Mouse (Mus musculus): Measurements from ENCODE around the gene Chl1. TPM values are rescaled to one million over a fixed set of nuclear protein-coding genes. Genes with fewer than 3 reads are reported as not detected.

The Chl1 gene
- polyA plus RNA-seq, 1 experiment from 2014 or later: 10.8 TPM

DNA sequence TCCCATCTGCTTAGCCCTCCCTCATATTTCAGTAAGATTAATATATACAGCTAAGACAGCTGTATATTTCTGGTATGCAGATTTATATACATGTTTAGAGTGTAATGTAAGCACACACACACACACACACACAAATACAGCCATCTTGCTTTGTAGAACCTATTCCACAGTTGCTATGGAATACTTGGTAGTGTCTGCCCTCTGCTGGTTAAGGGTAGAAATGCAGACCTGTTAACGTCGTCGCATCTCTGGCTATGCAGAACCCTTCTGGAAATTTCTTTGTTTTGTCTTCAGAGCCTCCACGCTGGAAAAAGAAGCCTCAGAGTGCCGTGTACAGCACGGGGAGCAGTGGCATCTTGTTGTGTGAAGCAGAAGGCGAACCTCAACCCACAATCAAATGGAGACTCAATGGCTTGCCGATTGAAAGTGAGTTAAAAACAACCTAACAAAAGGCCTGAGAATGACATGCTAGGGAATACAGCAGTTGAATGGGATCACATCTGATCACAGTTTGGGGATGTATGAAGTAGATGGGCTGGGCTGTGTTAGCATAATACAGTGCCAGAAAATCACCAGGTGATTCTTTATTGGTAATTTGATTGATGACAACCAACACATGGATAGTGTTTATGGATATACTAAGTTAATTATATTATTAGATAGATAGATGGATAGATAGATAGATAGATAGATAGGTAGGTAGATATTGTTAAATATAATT, 172.6 kb downstream of the Chl1 start:
- H3K4me3 ChIP-seq: no peak overlapping the region
- no peaks in the 10 kb centered on the region for H3K4me1 ChIP-seq (replicated peaks)
- H3K9me3 ChIP-seq: no peaks in the 10 kb centered on the region
- 19% methylated on average over 8 of the region's 8 CpGs for WGBS
- H3K27ac ChIP-seq: 0 out of 2 replicates have a peak overlapping the region, but pooled peaks have one; percentile 29
- H3K36me3 ChIP-seq: no peaks in the 10 kb centered on the region
- DNase-seq (ENCODE audit: low spot score): peak; percentile 70
- H3K27me3 ChIP-seq (ENCODE audit: insufficient read depth, poor library complexity, severe bottlenecking): no peaks in the 10 kb centered on the region

DNA sequence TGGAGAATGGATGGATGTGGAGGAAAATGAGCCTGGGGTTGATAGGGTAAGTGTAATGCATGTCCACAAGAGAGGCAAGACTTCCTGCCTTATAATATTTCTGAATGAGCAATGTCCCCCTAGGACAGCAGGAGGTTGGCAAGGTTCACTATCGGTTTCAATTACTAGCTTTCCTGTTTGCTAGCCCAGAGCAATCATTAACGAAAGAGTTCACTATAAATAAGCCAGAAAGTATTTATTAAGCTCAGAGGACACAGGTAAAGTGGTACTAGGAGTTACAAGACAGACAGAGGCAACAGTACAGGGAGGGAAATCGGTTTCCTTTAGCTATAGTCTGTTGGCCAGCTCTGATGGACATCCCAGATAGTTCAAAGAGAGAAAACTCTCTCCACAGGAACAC, 182.1 kb downstream of the Chl1 start:
- Histone ChIP-seq H3K27ac (no peak overlapping the region), H3K36me3 (no peaks in the 10 kb centered on the region), H3K9me3 (no peaks in the 10 kb centered on the region), H3K4me3 (no peak overlapping the region), H3K4me1 (replicated peaks) (no peaks in the 10 kb centered on the region), H3K27me3 (ENCODE audit: insufficient read depth, poor library complexity, severe bottlenecking) (no peaks in the 10 kb centered on the region)
- whole genome bisulfite sequencing: 77% methylated on average over 3 of the region's 3 CpGs
- DNase-seq (ENCODE audit: low spot score): no peak

GRCm38 (mm10) chr6:103697349-103698028, 187.1 kb downstream of the Chl1 start:
- no peak overlapping the region for H3K27ac ChIP-seq
- H3K4me3 ChIP-seq: no peak overlapping the region
- no peaks in the 10 kb centered on the region for H3K4me1 ChIP-seq (replicated peaks)
- H3K27me3 ChIP-seq (ENCODE audit: insufficient read depth, poor library complexity, severe bottlenecking): no peaks in the 10 kb centered on the region
- DNase-seq (ENCODE audit: low spot score): no peak
- WGBS: 70% methylated on average over 7 of the region's 7 CpGs
- no peaks in the 10 kb centered on the region for H3K9me3 ChIP-seq
- H3K36me3 ChIP-seq: no peaks in the 10 kb centered on the region

DNA sequence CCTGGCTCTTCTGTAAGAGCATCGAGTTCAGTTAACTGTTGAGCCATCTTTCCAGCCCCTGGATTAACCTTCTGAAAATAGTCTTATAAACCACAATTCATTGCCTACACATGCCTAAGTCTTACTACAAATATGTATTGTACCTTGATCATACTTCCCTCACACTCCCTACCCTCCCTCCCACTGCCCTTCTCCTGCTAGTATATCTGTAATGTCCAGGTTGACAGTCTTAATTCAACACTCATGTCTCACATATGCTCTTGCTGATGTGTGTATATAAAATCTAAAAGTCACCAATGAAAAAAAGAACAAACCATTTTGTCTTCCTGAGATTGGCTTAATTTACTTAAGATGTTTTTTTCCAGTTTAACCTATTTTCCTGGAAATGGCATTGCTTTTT, 189.1 kb downstream of the Chl1 start:
- no peak overlapping the region for H3K27ac ChIP-seq
- no peak for DNase-seq (ENCODE audit: low spot score)
- H3K27me3 ChIP-seq (ENCODE audit: insufficient read depth, poor library complexity, severe bottlenecking): no peaks in the 10 kb centered on the region
- no peak overlapping the region for H3K4me3 ChIP-seq
- no peaks in the 10 kb centered on the region for H3K9me3 ChIP-seq
- 85% methylated on average over 1 of the region's 1 CpGs for WGBS
- H3K36me3 ChIP-seq: no peaks in the 10 kb centered on the region
- no peaks in the 10 kb centered on the region for H3K4me1 ChIP-seq (replicated peaks)

GRCm38 (mm10) chr6:103699895-103700294, 189.5 kb downstream of the Chl1 start:
- 78% methylated on average over 1 of the region's 1 CpGs for WGBS
- Histone ChIP-seq H3K9me3 (no peaks in the 10 kb centered on the region), H3K4me1 (replicated peaks) (no peaks in the 10 kb centered on the region), H3K4me3 (no peak overlapping the region), H3K27me3 (ENCODE audit: insufficient read depth, poor library complexity, severe bottlenecking) (no peaks in the 10 kb centered on the region), H3K36me3 (no peaks in the 10 kb centered on the region), H3K27ac (no peak overlapping the region)
- DNase-seq (ENCODE audit: low spot score): no peak

GRCm38 (mm10) chr6:103700336-103700735, 189.9 kb downstream of the Chl1 start:
- WGBS: 81% methylated on average over 7 of the region's 7 CpGs
- DNase-seq (ENCODE audit: low spot score): no peak
- H3K27ac ChIP-seq: no peak overlapping the region
- no peaks in the 10 kb centered on the region for H3K36me3 ChIP-seq
- H3K27me3 ChIP-seq (ENCODE audit: insufficient read depth, poor library complexity, severe bottlenecking): no peaks in the 10 kb centered on the region
- H3K9me3 ChIP-seq: no peaks in the 10 kb centered on the region
- H3K4me1 ChIP-seq (replicated peaks): no peaks in the 10 kb centered on the region
- no peak overlapping the region for H3K4me3 ChIP-seq

- DNase-seq (ENCODE audit: low spot score): no peak
- WGBS: 89% methylated on average over 3 of the region's 3 CpGs
- Histone ChIP-seq H3K4me1 (replicated peaks) (no peaks in the 10 kb centered on the region), H3K27ac (no peak overlapping the region), H3K9me3 (no peaks in the 10 kb centered on the region), H3K36me3 (no peaks in the 10 kb centered on the region), H3K4me3 (no peak overlapping the region), H3K27me3 (ENCODE audit: insufficient read depth, poor library complexity, severe bottlenecking) (no peaks in the 10 kb centered on the region)
Measured at GRCm38 (mm10) chr6:103706366-103706765, 196.0 kb downstream of the Chl1 start.

DNA sequence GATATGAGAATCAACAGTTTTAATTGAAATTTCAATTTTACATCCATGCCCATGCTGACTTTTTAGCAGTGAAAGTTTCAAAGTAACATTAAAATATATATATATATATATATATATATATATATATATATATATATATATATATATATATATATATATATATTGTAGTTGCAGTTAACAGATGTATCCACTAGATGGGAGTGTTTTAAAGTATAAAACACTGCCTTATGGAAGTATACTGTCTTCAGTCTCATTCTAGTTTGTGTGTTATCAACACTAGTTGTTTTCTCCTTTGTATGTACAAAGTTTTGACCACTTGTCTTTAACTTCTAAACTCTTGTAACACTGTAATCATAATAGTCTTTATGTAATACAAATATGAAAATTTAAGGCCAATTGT, 228.9 kb downstream of the Chl1 start:
- Histone ChIP-seq H3K9me3 (no peaks in the 10 kb centered on the region), H3K27me3 (ENCODE audit: insufficient read depth, poor library complexity, severe bottlenecking) (no peaks in the 10 kb centered on the region), H3K27ac (no peak overlapping the region), H3K4me3 (no peak overlapping the region), H3K36me3 (no peaks in the 10 kb centered on the region), H3K4me1 (replicated peaks) (no peaks in the 10 kb centered on the region)
- DNase-seq (ENCODE audit: low spot score): no peak

- Histone ChIP-seq H3K4me1 (replicated peaks) (no peaks in the 10 kb centered on the region), H3K36me3 (no peaks in the 10 kb centered on the region), H3K27me3 (ENCODE audit: insufficient read depth, poor library complexity, severe bottlenecking) (no peaks in the 10 kb centered on the region), H3K27ac (no peak overlapping the region), H3K9me3 (no peaks in the 10 kb centered on the region), H3K4me3 (no peak overlapping the region)
- 62% methylated on average over 3 of the region's 3 CpGs for WGBS
- DNase-seq (ENCODE audit: low spot score): no peak
Measured at GRCm38 (mm10) chr6:103742784-103743183, 232.4 kb downstream of the Chl1 start.

DNA sequence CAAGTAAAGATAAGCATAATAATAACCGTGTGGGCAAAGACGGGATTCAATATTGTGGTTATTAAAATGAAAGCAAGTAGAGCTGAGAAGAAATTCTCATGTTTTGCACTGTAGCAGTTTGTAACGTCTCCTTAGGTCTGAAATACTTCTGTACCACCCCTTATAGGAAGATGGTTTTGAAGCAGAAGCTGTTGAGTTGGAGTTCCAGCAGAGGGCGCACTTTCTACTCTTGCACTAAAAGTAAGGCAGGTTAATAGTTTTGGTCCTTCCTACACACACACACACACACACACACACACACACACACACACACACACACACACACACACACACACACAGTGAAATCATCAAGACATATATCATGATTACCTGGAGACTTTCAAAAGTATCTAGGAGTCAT, 235.7 kb downstream of the Chl1 start:
- H3K27ac ChIP-seq: no peak overlapping the region
- H3K4me3 ChIP-seq: no peak overlapping the region
- DNase-seq (ENCODE audit: low spot score): peak; percentile 31
- no peaks in the 10 kb centered on the region for H3K27me3 ChIP-seq (ENCODE audit: insufficient read depth, poor library complexity, severe bottlenecking)
- no peaks in the 10 kb centered on the region for H3K9me3 ChIP-seq
- peaks cover 7% of the 10 kb centered on the region; the same call in 1 of the 2 replicates for H3K4me1 ChIP-seq (replicated peaks)
- no peaks in the 10 kb centered on the region for H3K36me3 ChIP-seq
- WGBS: 34% methylated on average over 4 of the region's 4 CpGs

GRCm38 (mm10) chr6:103749122-103749773, 238.9 kb downstream of the Chl1 start:
- peak; percentile 7 for DNase-seq (ENCODE audit: low spot score)
- H3K4me1 ChIP-seq (replicated peaks): peaks cover 7% of the 10 kb centered on the region; the same call in 1 of the 2 replicates
- no peaks in the 10 kb centered on the region for H3K36me3 ChIP-seq
- no peaks in the 10 kb centered on the region for H3K27me3 ChIP-seq (ENCODE audit: insufficient read depth, poor library complexity, severe bottlenecking)
- H3K9me3 ChIP-seq: no peaks in the 10 kb centered on the region
- H3K27ac ChIP-seq: peak overlapping the region; percentile 16; the same call in 1 of the 2 replicates
- 43% methylated on average over 16 of the region's 16 CpGs for WGBS
- H3K4me3 ChIP-seq: peak overlapping the region; percentile 26; the same call in 1 of the 2 replicates

DNA sequence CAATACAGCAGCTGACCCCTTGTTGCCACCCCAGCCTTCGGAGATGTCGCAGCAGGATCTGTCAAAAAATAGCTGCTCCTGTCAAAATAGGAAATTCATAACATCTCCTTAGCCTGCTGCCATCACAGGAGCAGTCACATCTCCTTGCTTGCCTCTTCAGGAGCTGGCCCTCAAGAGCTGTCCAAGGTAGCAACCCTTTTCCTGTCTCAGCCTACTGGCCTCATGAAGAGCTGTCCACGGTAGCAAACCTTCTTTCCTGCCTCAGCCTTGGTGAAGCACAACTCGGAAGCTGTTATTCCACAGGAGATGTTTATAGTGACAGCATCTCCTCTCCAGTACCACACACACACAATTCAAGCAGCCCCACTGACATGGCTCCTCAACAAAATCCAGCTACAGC, 243.5 kb downstream of the Chl1 start:
- H3K9me3 ChIP-seq: no peaks in the 10 kb centered on the region
- no peak for DNase-seq (ENCODE audit: low spot score)
- no peak overlapping the region for H3K27ac ChIP-seq
- no peaks in the 10 kb centered on the region for H3K27me3 ChIP-seq (ENCODE audit: insufficient read depth, poor library complexity, severe bottlenecking)
- H3K4me1 ChIP-seq (replicated peaks): peaks cover 7% of the 10 kb centered on the region; the same call in 1 of the 2 replicates
- H3K36me3 ChIP-seq: no peaks in the 10 kb centered on the region
- 79% methylated on average over 4 of the region's 4 CpGs for WGBS
- H3K4me3 ChIP-seq: no peak overlapping the region

DNA sequence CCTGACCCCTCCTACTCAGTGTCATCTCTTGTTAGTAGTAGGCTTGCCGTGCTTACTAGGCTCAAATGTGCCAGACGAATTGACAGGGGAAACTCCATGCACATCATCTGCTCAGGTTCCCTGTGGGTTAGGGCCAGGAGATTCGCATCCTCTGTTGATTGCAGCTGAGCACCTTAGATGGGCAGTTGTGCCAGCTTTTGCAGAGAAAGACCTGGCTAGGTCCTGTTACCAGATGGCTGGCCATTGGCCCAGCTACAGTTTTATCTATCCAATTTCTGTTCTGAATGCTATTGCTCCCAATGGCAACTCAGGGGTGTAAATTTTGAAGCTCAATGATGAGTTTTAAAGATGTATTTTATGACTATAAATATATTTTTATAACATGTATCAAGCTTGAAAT, 256.4 kb downstream of the Chl1 start:
- Histone ChIP-seq H3K36me3 (no peaks in the 10 kb centered on the region), H3K27ac (no peak overlapping the region), H3K9me3 (0 out of 2 replicates have a peak, but pooled peaks cover 4% of the 10 kb centered on the region), H3K27me3 (ENCODE audit: insufficient read depth, poor library complexity, severe bottlenecking) (no peaks in the 10 kb centered on the region), H3K4me1 (replicated peaks) (no peaks in the 10 kb centered on the region), H3K4me3 (no peak overlapping the region)
- WGBS: 83% methylated on average over 3 of the region's 3 CpGs
- DNase-seq (ENCODE audit: low spot score): no peak
